Mouse (Mus musculus): ENCODE data around the gene Gm28042. TPM values are rescaled to one million over a fixed set of nuclear protein-coding genes. Genes with fewer than 3 reads are reported as not detected.

The Gm28042 gene
- polyA plus RNA-seq, 1 experiment, result 3.4 TPM

DNA sequence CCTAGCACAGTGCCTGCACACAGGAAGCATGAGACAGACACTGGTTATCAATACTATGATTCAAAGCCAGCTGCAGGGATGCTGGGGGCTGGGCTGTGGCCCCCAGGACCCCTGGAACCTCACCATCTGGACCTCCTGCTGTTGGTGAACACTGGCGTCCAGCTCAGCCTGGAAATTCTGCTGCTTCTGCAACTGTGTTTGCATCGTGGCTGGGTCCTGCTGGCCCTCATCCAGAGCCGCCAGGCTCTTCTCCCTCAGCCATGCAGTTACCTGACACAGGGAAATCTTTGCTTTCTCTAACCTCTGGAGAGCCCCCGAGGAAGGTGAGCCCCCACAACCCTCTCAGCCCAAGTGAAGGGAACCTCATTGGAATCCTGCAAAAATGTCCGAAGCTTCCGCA, 24.1 kb downstream of the Gm28042 start:
- TF ChIP-seq POLR2A (IDR thresholded peaks at IDR 0.05; ENCODE audit: low read depth, low read length) (no peak), CTCF (IDR thresholded peaks at IDR 0.05; ENCODE audit: borderline replicate concordance, insufficient read depth, low read length) (no peak)
- no peak overlapping the region for H3K27ac ChIP-seq (ENCODE audit: insufficient read depth, low read length)
- no peaks in the 10 kb centered on the region for H3K4me1 ChIP-seq (ENCODE audit: control insufficient read depth, insufficient read depth, low read length)
- no peak overlapping the region for H3K4me3 ChIP-seq (ENCODE audit: insufficient read depth, low read length)

- Histone ChIP-seq H3K4me1 (ENCODE audit: control insufficient read depth, insufficient read depth, low read length) (no peaks in the 10 kb centered on the region), H3K4me3 (ENCODE audit: insufficient read depth, low read length) (no peak overlapping the region), H3K27ac (ENCODE audit: insufficient read depth, low read length) (no peak overlapping the region)
- TF ChIP-seq CTCF (IDR thresholded peaks at IDR 0.05; ENCODE audit: borderline replicate concordance, insufficient read depth, low read length), result no peak
- no peak for TF ChIP-seq POLR2A (IDR thresholded peaks at IDR 0.05; ENCODE audit: low read depth, low read length)
These were observed 27.7 kb downstream of the Gm28042 start for GRCm38 (mm10) chr2:120054771-120055552.

- H3K27ac ChIP-seq (ENCODE audit: insufficient read depth, low read length), result no peak overlapping the region
- H3K4me1 ChIP-seq (ENCODE audit: control insufficient read depth, insufficient read depth, low read length), result no peaks in the 10 kb centered on the region
- H3K4me3 ChIP-seq (ENCODE audit: insufficient read depth, low read length), result no peak overlapping the region
- TF ChIP-seq POLR2A (IDR thresholded peaks at IDR 0.05; ENCODE audit: low read depth, low read length) (no peak), CTCF (IDR thresholded peaks at IDR 0.05; ENCODE audit: borderline replicate concordance, insufficient read depth, low read length) (no peak)
These were observed 28.6 kb downstream of the Gm28042 start for GRCm38 (mm10) chr2:120055923-120056322.

- Histone ChIP-seq H3K27ac (ENCODE audit: insufficient read depth, low read length) (no peak overlapping the region), H3K4me3 (ENCODE audit: insufficient read depth, low read length) (no peak overlapping the region), H3K4me1 (ENCODE audit: control insufficient read depth, insufficient read depth, low read length) (no peaks in the 10 kb centered on the region)
- TF ChIP-seq CTCF (IDR thresholded peaks at IDR 0.05; ENCODE audit: borderline replicate concordance, insufficient read depth, low read length) (no peak), POLR2A (IDR thresholded peaks at IDR 0.05; ENCODE audit: low read depth, low read length) (no peak)
These were observed 31.5 kb downstream of the Gm28042 start for GRCm38 (mm10) chr2:120058818-120059217.

GRCm38 (mm10) chr2:120059466-120059865, 32.2 kb downstream of the Gm28042 start:
- TF ChIP-seq POLR2A (IDR thresholded peaks at IDR 0.05; ENCODE audit: low read depth, low read length) (no peak), CTCF (IDR thresholded peaks at IDR 0.05; ENCODE audit: borderline replicate concordance, insufficient read depth, low read length) (no peak)
- Histone ChIP-seq H3K27ac (ENCODE audit: insufficient read depth, low read length) (no peak overlapping the region), H3K4me1 (ENCODE audit: control insufficient read depth, insufficient read depth, low read length) (no peaks in the 10 kb centered on the region), H3K4me3 (ENCODE audit: insufficient read depth, low read length) (no peak overlapping the region)

GRCm38 (mm10) chr2:120060190-120060589, 32.9 kb downstream of the Gm28042 start:
- H3K27ac ChIP-seq (ENCODE audit: insufficient read depth, low read length), result no peak overlapping the region
- no peak for TF ChIP-seq POLR2A (IDR thresholded peaks at IDR 0.05; ENCODE audit: low read depth, low read length)
- no peak for TF ChIP-seq CTCF (IDR thresholded peaks at IDR 0.05; ENCODE audit: borderline replicate concordance, insufficient read depth, low read length)
- no peaks in the 10 kb centered on the region for H3K4me1 ChIP-seq (ENCODE audit: control insufficient read depth, insufficient read depth, low read length)
- H3K4me3 ChIP-seq (ENCODE audit: insufficient read depth, low read length), result no peak overlapping the region

DNA sequence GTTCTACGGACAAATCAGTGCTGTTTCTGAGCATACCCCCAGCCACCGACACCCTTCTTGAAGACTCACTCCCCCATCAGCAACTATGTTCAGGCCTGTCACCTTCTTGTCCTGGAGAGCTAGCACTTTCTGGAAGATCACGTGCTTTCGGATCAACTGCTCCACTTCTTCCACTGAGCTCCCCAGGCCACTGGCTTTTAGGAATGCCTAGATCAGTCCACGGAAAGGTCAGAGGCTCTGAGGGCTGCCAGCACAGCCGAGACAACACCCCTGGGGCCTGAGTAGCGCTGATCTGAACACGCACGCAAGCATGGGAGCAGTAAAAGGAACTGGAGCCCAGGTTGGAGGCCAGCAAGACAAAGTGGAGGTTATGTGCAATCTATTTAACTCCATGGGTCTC, 33.4 kb downstream of the Gm28042 start:
- H3K27ac ChIP-seq (ENCODE audit: insufficient read depth, low read length), result no peak overlapping the region
- no peak overlapping the region for H3K4me3 ChIP-seq (ENCODE audit: insufficient read depth, low read length)
- no peaks in the 10 kb centered on the region for H3K4me1 ChIP-seq (ENCODE audit: control insufficient read depth, insufficient read depth, low read length)
- TF ChIP-seq CTCF (IDR thresholded peaks at IDR 0.05; ENCODE audit: borderline replicate concordance, insufficient read depth, low read length) (no peak), POLR2A (IDR thresholded peaks at IDR 0.05; ENCODE audit: low read depth, low read length) (no peak)

DNA sequence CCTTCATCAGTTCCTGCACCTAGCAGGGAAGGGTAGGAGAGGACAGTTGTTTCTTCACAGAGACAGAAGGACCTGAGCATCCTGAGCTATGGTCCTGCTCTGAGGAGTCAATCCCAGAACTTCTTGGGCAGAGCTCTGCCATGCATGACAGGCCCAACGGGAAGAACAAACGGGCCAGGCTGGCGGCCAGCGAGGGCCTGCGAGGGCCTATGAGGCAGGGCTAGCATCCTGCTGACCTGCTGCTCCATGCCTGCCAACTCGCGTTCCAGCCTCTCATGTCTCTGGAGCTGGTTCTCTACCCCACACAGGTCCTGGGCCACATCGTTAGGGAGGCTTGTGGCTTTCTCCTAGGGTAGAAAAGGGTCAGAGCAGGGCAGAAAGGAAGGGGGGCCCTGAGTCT, 35.0 kb downstream of the Gm28042 start:
- TF ChIP-seq POLR2A (IDR thresholded peaks at IDR 0.05; ENCODE audit: low read depth, low read length) (no peak), CTCF (IDR thresholded peaks at IDR 0.05; ENCODE audit: borderline replicate concordance, insufficient read depth, low read length) (no peak)
- H3K27ac ChIP-seq (ENCODE audit: insufficient read depth, low read length), result no peak overlapping the region

GRCm38 (mm10) chr2:120064639-120065038, 37.3 kb downstream of the Gm28042 start:
- Histone ChIP-seq H3K4me1 (ENCODE audit: control insufficient read depth, insufficient read depth, low read length) (no peaks in the 10 kb centered on the region), H3K4me3 (ENCODE audit: insufficient read depth, low read length) (no peak overlapping the region), H3K27ac (ENCODE audit: insufficient read depth, low read length) (no peak overlapping the region)
- TF ChIP-seq POLR2A (IDR thresholded peaks at IDR 0.05; ENCODE audit: low read depth, low read length) (no peak), CTCF (IDR thresholded peaks at IDR 0.05; ENCODE audit: borderline replicate concordance, insufficient read depth, low read length) (no peak)

More for the DNA sequence above, 35.0 kb downstream of the Gm28042 start:
- no peaks in the 10 kb centered on the region for H3K4me1 ChIP-seq (ENCODE audit: control insufficient read depth, insufficient read depth, low read length)
- no peak overlapping the region for H3K4me3 ChIP-seq (ENCODE audit: insufficient read depth, low read length)

- no peak overlapping the region for H3K27ac ChIP-seq (ENCODE audit: insufficient read depth, low read length)
- no peak overlapping the region for H3K4me3 ChIP-seq (ENCODE audit: insufficient read depth, low read length)
- TF ChIP-seq POLR2A (IDR thresholded peaks at IDR 0.05; ENCODE audit: low read depth, low read length) (no peak), CTCF (IDR thresholded peaks at IDR 0.05; ENCODE audit: borderline replicate concordance, insufficient read depth, low read length) (no peak)
- no peaks in the 10 kb centered on the region for H3K4me1 ChIP-seq (ENCODE audit: control insufficient read depth, insufficient read depth, low read length)
These were observed 38.0 kb downstream of the Gm28042 start for GRCm38 (mm10) chr2:120065243-120065642.

Measured in embryonic fibroblast, embryonic 13.5 days (primary cell).